ENCODE assay signal across 24 mouse cellular contexts in genomic region chr12:4184648-4185047, GRCm38 (mm10).
"Had no signal": no experiment of that assay in that cellular context is flagged by ENCODE, and none has a peak within 500 bp of the region (broad histone marks: within the 10 kb centered on the region; RNA-seq: fewer than 3 reads in every experiment).

No protein-coding gene starts in this region.

- ATAC-seq: hindbrain, embryonic 16.5 days; inflammation-experienced regulatory T-cells, adult 6 months; intestine, embryonic 15.5 days; intestine, postnatal 0 days; liver, postnatal 0 days had no signal

- H3K4me1 ChIP-seq: liver, embryonic 15.5 days had no signal

- DNase-seq: gastrocnemius, adult 2 months; gastrocnemius, postnatal 10 days; gastrocnemius, postnatal 25 days; heart, adult 2 months; heart, postnatal 4 days; liver; liver, embryonic 13.5 days; liver, postnatal 0 days had no signal

- H3K4me3 ChIP-seq: gastrocnemius, adult 2 months; heart, adult 2 months; heart, embryonic 13.5 days; heart, embryonic 15.5 days; hindbrain, embryonic 10.5 days; hindbrain, embryonic 12.5 days; intestine, embryonic 15.5 days; layer of hippocampus, adult 2 months; left cerebral cortex, adult 2 months; limb, embryonic 10.5 days; limb, embryonic 12.5 days; liver, embryonic 13.5 days; liver, embryonic 15.5 days had no signal

- H3K9me3 ChIP-seq: heart, embryonic 13.5 days; heart, embryonic 15.5 days; hindbrain, embryonic 10.5 days; hindbrain, embryonic 12.5 days; intestine, embryonic 15.5 days; limb, embryonic 10.5 days; limb, embryonic 12.5 days; liver, embryonic 13.5 days; liver, embryonic 15.5 days had no signal

- H3K27me3 ChIP-seq: heart, embryonic 13.5 days; heart, embryonic 15.5 days; hindbrain, embryonic 12.5 days; intestine, embryonic 15.5 days; limb, embryonic 12.5 days; liver, embryonic 13.5 days; liver, embryonic 15.5 days had no signal

- H3K36me3 ChIP-seq: heart, embryonic 15.5 days; hindbrain, embryonic 12.5 days; intestine, embryonic 15.5 days; liver, embryonic 13.5 days; liver, embryonic 15.5 days had no signal

- H3K4me2 ChIP-seq: heart, embryonic 11.5 days; heart, embryonic 13.5 days; heart, embryonic 15.5 days; hindbrain, embryonic 12.5 days; hindbrain, embryonic 14.5 days; intestine, embryonic 15.5 days; limb, embryonic 12.5 days; liver, embryonic 11.5 days; liver, embryonic 13.5 days; liver, embryonic 15.5 days had no signal

- H3K27ac ChIP-seq: gastrocnemius, adult 2 months; heart, adult 2 months; heart, embryonic 13.5 days; heart, embryonic 15.5 days; hindbrain, embryonic 10.5 days; hindbrain, embryonic 12.5 days; hindbrain, embryonic 14.5 days; intestine, embryonic 15.5 days; layer of hippocampus, adult 2 months; left cerebral cortex, adult 2 months; limb, embryonic 10.5 days; limb, embryonic 12.5 days; liver, embryonic 13.5 days; liver, embryonic 15.5 days had no signal

- H3K9ac ChIP-seq: heart, embryonic 13.5 days; heart, embryonic 15.5 days; hindbrain, embryonic 12.5 days; hindbrain, embryonic 14.5 days; intestine, embryonic 15.5 days; limb, embryonic 12.5 days; liver, embryonic 13.5 days; liver, embryonic 15.5 days; liver, postnatal 0 days had no signal
